Mouse (Mus musculus): ENCODE results near the gene Csrnp2. TPM values are rescaled to one million over a fixed set of nuclear protein-coding genes. Genes with fewer than 3 reads are reported as not detected.
"Not testable (repeated sequence)": the region's sequence is repeated elsewhere in the genome, so short reads cannot be mapped to it uniquely, and the experiment has no call there.

Csrnp2 gene
- polyA plus RNA-seq, 1 experiment from 2014 or later = 7.2 TPM

DNA sequence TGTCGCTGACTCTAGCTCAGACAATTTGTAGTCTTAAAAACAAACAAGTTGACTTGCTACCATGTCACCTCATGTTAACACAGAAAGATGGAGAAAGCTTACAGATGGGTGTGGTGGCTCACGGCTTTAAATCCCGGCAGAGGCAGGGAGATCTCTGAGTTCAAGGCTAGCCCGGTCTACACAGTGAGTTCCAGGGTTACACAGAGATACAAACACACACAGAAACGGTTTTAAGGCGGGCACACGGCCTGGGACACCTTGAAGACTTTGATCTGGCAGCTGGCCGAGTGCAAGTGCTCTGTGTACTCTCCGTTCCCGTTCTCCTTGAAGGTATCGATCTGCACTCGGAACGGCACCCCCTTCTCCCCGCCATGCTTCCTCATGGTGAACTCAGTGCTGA is 25.0 kb upstream of the Csrnp2 start:
- H3K36me3 ChIP-seq (ENCODE audit: control insufficient read depth, insufficient read depth) = peaks cover 13% of the 10 kb centered on the region; the same call in 1 of the 2 replicates
- H3K27ac ChIP-seq (ENCODE audit: low read length) = no peak overlapping the region
- H3K9me3 ChIP-seq (replicated peaks; ENCODE audit: control insufficient read depth, low read length) = no peaks in the 10 kb centered on the region
- H3K4me2 ChIP-seq (ENCODE audit: low read depth, low read length) = no peak overlapping the region
- no peak for ATAC-seq (replicated peaks; ENCODE audit: extremely low read depth, insufficient read depth, low FRiP score)
- H3K4me3 ChIP-seq (ENCODE audit: low read length) = no peak overlapping the region
- H3K9ac ChIP-seq (ENCODE audit: low read length) = no peak overlapping the region
- no peaks in the 10 kb centered on the region for H3K27me3 ChIP-seq (ENCODE audit: control insufficient read depth, insufficient read depth, low read length)
- 92% methylated on average over 14 of the region's 14 CpGs for WGBS
- H3K4me1 ChIP-seq (ENCODE audit: control insufficient read depth, insufficient read depth, low read length) = no peaks in the 10 kb centered on the region

DNA sequence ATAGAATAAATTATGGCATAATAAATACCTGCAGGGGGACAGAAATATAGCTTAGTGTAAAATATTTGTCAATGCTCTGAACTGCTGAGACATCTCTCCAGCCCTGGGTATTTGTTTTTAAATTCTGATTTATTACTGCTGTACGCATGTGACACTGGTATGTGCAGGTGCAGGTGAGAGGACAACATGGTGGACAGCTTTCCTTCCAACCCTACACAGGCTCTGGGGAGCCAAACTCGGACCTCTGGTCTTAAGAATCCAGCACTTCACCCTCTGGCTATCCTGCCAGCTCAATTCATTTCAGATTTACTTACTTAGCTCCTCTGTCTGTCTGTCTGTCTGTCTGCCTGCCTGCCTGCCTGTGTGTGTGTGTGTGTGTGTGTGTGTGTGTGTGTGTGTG is 19.8 kb upstream of the Csrnp2 start:
- Histone ChIP-seq H3K9me3 (replicated peaks; ENCODE audit: control insufficient read depth, low read length) (no peaks in the 10 kb centered on the region), H3K4me2 (ENCODE audit: low read depth, low read length) (no peak overlapping the region), H3K4me3 (ENCODE audit: low read length) (no peak overlapping the region), H3K9ac (ENCODE audit: low read length) (no peak overlapping the region), H3K4me1 (ENCODE audit: control insufficient read depth, insufficient read depth, low read length) (no peaks in the 10 kb centered on the region), H3K36me3 (ENCODE audit: control insufficient read depth, insufficient read depth) (peaks cover 36% of the 10 kb centered on the region), H3K27ac (ENCODE audit: low read length) (no peak overlapping the region), H3K27me3 (ENCODE audit: control insufficient read depth, insufficient read depth, low read length) (no peaks in the 10 kb centered on the region)
- WGBS = 92% methylated on average over 2 of the region's 2 CpGs
- no peak for ATAC-seq (replicated peaks; ENCODE audit: extremely low read depth, insufficient read depth, low FRiP score)

DNA sequence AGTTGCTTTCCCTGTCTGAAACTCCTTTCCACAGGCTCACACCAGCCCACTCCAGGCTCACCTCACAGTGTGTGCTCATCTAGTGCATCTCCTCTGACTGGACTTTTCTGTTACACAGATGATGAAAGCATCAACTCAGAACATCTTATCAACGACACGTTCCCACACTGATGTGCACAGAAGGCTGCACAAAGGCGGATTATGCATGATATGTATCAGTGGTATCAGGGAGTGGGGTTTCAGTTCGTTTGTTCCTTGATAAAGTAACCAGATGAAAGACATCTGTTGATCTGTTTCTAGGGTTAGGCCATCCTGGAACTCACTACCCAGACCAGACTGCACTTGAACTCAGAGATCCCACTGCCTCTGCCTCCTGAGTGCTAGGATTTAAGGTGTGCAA is 18.1 kb upstream of the Csrnp2 start:
- Histone ChIP-seq H3K27ac (ENCODE audit: low read length) (no peak overlapping the region), H3K4me3 (ENCODE audit: low read length) (no peak overlapping the region), H3K36me3 (ENCODE audit: control insufficient read depth, insufficient read depth) (peaks cover 40% of the 10 kb centered on the region), H3K9me3 (replicated peaks; ENCODE audit: control insufficient read depth, low read length) (no peaks in the 10 kb centered on the region), H3K9ac (ENCODE audit: low read length) (no peak overlapping the region), H3K4me2 (ENCODE audit: low read depth, low read length) (no peak overlapping the region), H3K27me3 (ENCODE audit: control insufficient read depth, insufficient read depth, low read length) (no peaks in the 10 kb centered on the region), H3K4me1 (ENCODE audit: control insufficient read depth, insufficient read depth, low read length) (no peaks in the 10 kb centered on the region)
- no peak for ATAC-seq (replicated peaks; ENCODE audit: extremely low read depth, insufficient read depth, low FRiP score)
- 66% methylated on average over 4 of the region's 4 CpGs for WGBS

DNA sequence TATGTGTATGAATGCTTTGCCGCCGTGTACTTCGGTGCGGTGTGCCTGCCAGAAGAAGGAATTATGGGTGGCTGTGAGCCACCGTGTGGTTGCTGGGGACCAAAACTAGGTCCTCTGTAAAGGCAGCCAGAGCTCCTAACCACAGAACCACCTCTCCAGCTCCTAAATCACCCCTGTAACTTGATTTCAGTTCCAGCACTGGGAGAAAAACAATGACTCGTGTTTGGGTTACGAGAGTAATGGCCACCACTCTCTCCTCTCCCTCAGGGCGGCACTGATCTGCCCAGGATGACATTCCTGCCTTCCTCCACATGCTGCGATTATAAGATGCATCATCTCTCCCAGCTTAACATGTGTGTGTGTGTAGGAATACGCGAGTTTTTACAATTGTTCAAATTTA is 14.8 kb upstream of the Csrnp2 start:
- peaks cover 46% of the 10 kb centered on the region for H3K36me3 ChIP-seq (ENCODE audit: control insufficient read depth, insufficient read depth)

DNA sequence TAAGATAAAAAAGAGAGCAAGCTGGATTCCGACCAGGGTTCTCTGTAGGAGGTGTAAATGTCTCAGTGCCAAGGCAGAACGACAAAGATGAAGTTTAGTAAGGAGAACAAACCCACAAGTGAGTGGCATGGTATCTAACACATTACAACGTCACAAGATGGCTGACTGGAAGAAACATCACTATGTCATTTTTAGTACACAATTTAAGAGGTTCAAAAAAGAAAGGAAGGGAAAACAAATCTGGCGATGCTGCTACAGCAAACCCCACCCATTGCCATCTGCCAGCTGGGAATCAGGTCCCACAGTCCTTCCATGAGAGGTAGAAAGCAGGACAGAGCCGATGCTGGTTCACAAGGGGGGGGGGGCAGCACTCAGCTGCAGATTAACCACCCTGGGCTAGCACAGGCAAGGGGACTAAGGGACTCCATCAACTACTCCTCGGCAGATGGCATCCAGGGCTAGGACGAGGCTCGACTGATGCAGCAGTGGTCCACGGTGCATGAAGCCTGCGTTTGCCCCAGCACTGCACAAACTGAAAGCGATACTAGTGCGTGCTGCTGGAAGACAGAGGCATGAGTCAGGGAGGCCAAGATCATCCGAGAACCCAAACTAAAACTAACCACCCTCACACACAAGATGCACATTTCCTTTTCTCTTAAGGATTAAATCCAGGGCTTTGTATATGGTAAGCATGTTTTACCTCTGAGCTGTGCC is 13.3 kb upstream of the Csrnp2 start:
- H3K4me3 ChIP-seq (ENCODE audit: low read length) = no peak overlapping the region
- H3K4me1 ChIP-seq (ENCODE audit: control insufficient read depth, insufficient read depth, low read length) = no peaks in the 10 kb centered on the region
- peaks cover 45% of the 10 kb centered on the region for H3K36me3 ChIP-seq (ENCODE audit: control insufficient read depth, insufficient read depth)
- H3K27ac ChIP-seq (ENCODE audit: low read length) = no peak overlapping the region
- H3K4me2 ChIP-seq (ENCODE audit: low read depth, low read length) = no peak overlapping the region
- no peaks in the 10 kb centered on the region for H3K9me3 ChIP-seq (replicated peaks; ENCODE audit: control insufficient read depth, low read length)
- ATAC-seq (replicated peaks; ENCODE audit: extremely low read depth, insufficient read depth, low FRiP score) = no peak
- WGBS = 89% methylated on average over 13 of the region's 13 CpGs
- H3K27me3 ChIP-seq (ENCODE audit: control insufficient read depth, insufficient read depth, low read length) = no peaks in the 10 kb centered on the region
- H3K9ac ChIP-seq (ENCODE audit: low read length) = no peak overlapping the region

More for the DNA sequence above, 14.8 kb upstream of the Csrnp2 start:
- Histone ChIP-seq H3K4me2 (ENCODE audit: low read depth, low read length) (no peak overlapping the region), H3K4me3 (ENCODE audit: low read length) (no peak overlapping the region), H3K9ac (ENCODE audit: low read length) (no peak overlapping the region), H3K4me1 (ENCODE audit: control insufficient read depth, insufficient read depth, low read length) (no peaks in the 10 kb centered on the region), H3K27me3 (ENCODE audit: control insufficient read depth, insufficient read depth, low read length) (no peaks in the 10 kb centered on the region), H3K9me3 (replicated peaks; ENCODE audit: control insufficient read depth, low read length) (no peaks in the 10 kb centered on the region), H3K27ac (ENCODE audit: low read length) (no peak overlapping the region)
- 91% methylated on average over 11 of the region's 11 CpGs for WGBS
- no peak for ATAC-seq (replicated peaks; ENCODE audit: extremely low read depth, insufficient read depth, low FRiP score)

DNA sequence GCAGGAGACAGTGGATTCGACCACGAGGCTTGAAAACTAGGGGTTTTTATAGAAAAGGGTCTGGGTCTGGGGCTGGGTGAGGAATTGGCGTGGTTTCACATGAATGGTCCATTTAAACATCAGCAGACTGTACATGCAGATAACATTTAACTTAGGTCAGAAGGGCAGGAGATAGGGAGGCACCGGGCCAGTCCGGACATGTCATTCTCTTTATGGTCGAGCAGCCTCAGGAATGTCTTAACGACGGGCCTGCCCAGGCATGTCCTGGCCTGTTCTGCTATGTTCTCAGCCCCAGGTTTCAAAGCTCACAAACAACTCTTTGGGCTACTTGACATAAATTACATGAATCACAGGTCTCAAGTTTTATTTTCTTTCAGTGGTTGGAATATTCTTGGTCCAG is 4.2 kb upstream of the Csrnp2 start:
- WGBS = 59% methylated on average over 8 of the region's 8 CpGs

DNA sequence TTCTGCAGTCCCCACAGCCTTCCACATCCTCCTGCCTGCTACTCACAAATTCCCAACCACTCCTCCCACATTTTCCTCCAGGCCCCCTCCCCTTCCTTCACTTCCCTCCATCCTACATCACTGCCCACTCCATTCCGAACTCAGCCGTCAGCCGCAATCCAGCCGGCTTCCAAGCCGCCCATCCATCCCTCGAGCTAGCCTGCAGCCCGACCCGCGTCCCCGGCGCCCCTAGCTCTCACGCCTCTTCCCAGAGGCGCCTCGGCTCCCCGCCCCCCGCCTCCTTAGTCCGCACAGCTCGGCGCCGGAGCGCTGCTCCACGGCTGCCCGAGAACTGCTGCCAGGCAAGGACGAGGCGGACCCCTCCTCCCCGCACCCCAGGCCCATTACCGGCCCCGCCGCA is 641 bp downstream of the Csrnp2 start:
- Histone ChIP-seq H3K4me3 (ENCODE audit: low read length) (peak overlapping the region; percentile 70), H3K27me3 (ENCODE audit: control insufficient read depth, insufficient read depth, low read length) (no peaks in the 10 kb centered on the region), H3K4me2 (ENCODE audit: low read depth, low read length) (peak overlapping the region; percentile 81), H3K4me1 (ENCODE audit: control insufficient read depth, insufficient read depth, low read length) (peaks cover 39% of the 10 kb centered on the region), H3K36me3 (ENCODE audit: control insufficient read depth, insufficient read depth) (no peaks in the 10 kb centered on the region), H3K9ac (ENCODE audit: low read length) (peak overlapping the region; percentile 89), H3K27ac (ENCODE audit: low read length) (peak overlapping the region; percentile 78), H3K9me3 (replicated peaks; ENCODE audit: control insufficient read depth, low read length) (no peaks in the 10 kb centered on the region)
- under 1% methylated on average over 29 of the region's 29 CpGs for WGBS
- peak; percentile 73 for ATAC-seq (replicated peaks; ENCODE audit: extremely low read depth, insufficient read depth, low FRiP score)

More for the DNA sequence above, 4.2 kb upstream of the Csrnp2 start:
- H3K36me3 ChIP-seq (ENCODE audit: control insufficient read depth, insufficient read depth); H3K4me1 ChIP-seq (ENCODE audit: control insufficient read depth, insufficient read depth, low read length); H3K27ac ChIP-seq (ENCODE audit: low read length); H3K4me2 ChIP-seq (ENCODE audit: low read depth, low read length); ATAC-seq (replicated peaks; ENCODE audit: extremely low read depth, insufficient read depth, low FRiP score); H3K4me3 ChIP-seq (ENCODE audit: low read length); H3K9me3 ChIP-seq (replicated peaks; ENCODE audit: control insufficient read depth, low read length); H3K9ac ChIP-seq (ENCODE audit: low read length); H3K27me3 ChIP-seq (ENCODE audit: control insufficient read depth, insufficient read depth, low read length): not testable (repeated sequence)

DNA sequence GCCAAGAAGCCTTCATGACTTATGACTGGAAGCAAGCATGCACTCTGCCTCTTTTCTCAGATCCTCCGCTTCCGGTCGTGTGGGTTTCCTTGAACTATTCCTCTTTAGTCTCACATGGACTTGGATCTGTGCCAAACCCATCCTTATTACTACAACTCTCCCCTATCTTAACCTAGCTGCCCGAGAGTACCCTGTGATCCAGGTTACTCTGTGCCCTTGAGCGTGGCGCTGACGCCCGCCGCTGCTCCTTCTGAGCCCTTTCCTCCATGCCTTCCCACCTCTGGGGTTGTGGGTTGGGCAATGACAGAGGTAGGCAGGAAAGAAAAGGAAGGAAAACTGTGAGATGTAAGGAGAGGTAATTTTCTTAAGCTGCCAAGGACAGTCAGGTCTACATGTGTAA is 3.3 kb downstream of the Csrnp2 start:
- peaks cover 4% of the 10 kb centered on the region; the same call in 1 of the 2 replicates for H3K36me3 ChIP-seq (ENCODE audit: control insufficient read depth, insufficient read depth)
- H3K9me3 ChIP-seq (replicated peaks; ENCODE audit: control insufficient read depth, low read length) = no peaks in the 10 kb centered on the region
- H3K4me2 ChIP-seq (ENCODE audit: low read depth, low read length) = no peak overlapping the region
- peaks cover 56% of the 10 kb centered on the region for H3K4me1 ChIP-seq (ENCODE audit: control insufficient read depth, insufficient read depth, low read length)
- H3K27me3 ChIP-seq (ENCODE audit: control insufficient read depth, insufficient read depth, low read length) = no peaks in the 10 kb centered on the region
- no peak overlapping the region for H3K4me3 ChIP-seq (ENCODE audit: low read length)
- WGBS = 68% methylated on average over 9 of the region's 9 CpGs
- no peak for ATAC-seq (replicated peaks; ENCODE audit: extremely low read depth, insufficient read depth, low FRiP score)
- H3K9ac ChIP-seq (ENCODE audit: low read length) = no peak overlapping the region
- no peak overlapping the region for H3K27ac ChIP-seq (ENCODE audit: low read length)

DNA sequence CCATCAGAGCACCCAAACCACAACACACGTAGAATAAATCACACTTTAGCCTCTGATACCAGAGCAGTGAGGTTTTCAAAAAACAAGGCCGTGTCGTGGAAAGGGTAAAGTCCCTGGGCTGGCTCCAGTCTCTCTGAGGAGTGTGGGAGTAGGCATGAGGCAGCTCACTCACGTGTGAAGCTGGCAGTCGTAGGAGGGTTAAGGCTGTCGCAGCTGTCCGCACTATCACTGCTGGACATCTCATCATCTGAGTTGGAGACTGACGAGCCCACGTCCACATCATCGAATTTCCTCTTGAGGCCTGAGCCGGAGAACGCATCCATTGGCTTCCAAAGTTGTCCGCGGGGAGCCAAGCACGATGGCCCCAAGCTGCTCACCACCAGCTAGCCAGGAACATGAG is 6.0 kb downstream of the Csrnp2 start:
- Histone ChIP-seq H3K4me1 (ENCODE audit: control insufficient read depth, insufficient read depth, low read length) (peaks cover 54% of the 10 kb centered on the region), H3K9ac (ENCODE audit: low read length) (no peak overlapping the region), H3K4me3 (ENCODE audit: low read length) (no peak overlapping the region), H3K27me3 (ENCODE audit: control insufficient read depth, insufficient read depth, low read length) (no peaks in the 10 kb centered on the region), H3K9me3 (replicated peaks; ENCODE audit: control insufficient read depth, low read length) (no peaks in the 10 kb centered on the region), H3K36me3 (ENCODE audit: control insufficient read depth, insufficient read depth) (peaks cover 12% of the 10 kb centered on the region; the same call in 1 of the 2 replicates), H3K4me2 (ENCODE audit: low read depth, low read length) (no peak overlapping the region), H3K27ac (ENCODE audit: low read length) (no peak overlapping the region)
- WGBS = 68% methylated on average over 15 of the region's 15 CpGs
- no peak for ATAC-seq (replicated peaks; ENCODE audit: extremely low read depth, insufficient read depth, low FRiP score)

Measured in heart, embryonic 16.5 days (tissue).